Mouse (Mus musculus): ENCODE results near the gene Fam107b.
"Not testable (repeated sequence)": the region's sequence is repeated elsewhere in the genome, so short reads cannot be mapped to it uniquely, and the experiment has no call there.

Fam107b gene

GRCm38 (mm10) chr2:3659300-3659910 lies 89.1 kb downstream of the Fam107b start:
- no peak for DNase-seq

- no peak for DNase-seq
Observed at GRCm38 (mm10) chr2:3664086-3664485, 93.8 kb downstream of the Fam107b start.

- peak; percentile 16 for DNase-seq
Observed at GRCm38 (mm10) chr2:3668682-3669081, 98.4 kb downstream of the Fam107b start.

GRCm38 (mm10) chr2:3669646-3670045 lies 99.4 kb downstream of the Fam107b start:
- DNase-seq: no peak

GRCm38 (mm10) chr2:3672654-3673367 lies 102.5 kb downstream of the Fam107b start:
- no peak for DNase-seq

- DNase-seq: no peak
Observed at GRCm38 (mm10) chr2:3675481-3675880, 105.2 kb downstream of the Fam107b start.

GRCm38 (mm10) chr2:3682699-3683098 lies 112.4 kb downstream of the Fam107b start:
- DNase-seq: no peak

- DNase-seq: no peak
Observed at GRCm38 (mm10) chr2:3683343-3683742, 113.1 kb downstream of the Fam107b start.

- no peak for DNase-seq
Observed at GRCm38 (mm10) chr2:3683751-3684229, 113.5 kb downstream of the Fam107b start.

GRCm38 (mm10) chr2:3690221-3690620 lies 119.9 kb downstream of the Fam107b start:
- no peak for DNase-seq

GRCm38 (mm10) chr2:3692833-3693232 lies 122.5 kb downstream of the Fam107b start:
- DNase-seq: no peak

- DNase-seq: no peak
Observed at GRCm38 (mm10) chr2:3695900-3696299, 125.6 kb downstream of the Fam107b start.

GRCm38 (mm10) chr2:3700368-3700767 lies 130.1 kb downstream of the Fam107b start:
- no peak for DNase-seq

- no peak for DNase-seq
Observed at GRCm38 (mm10) chr2:3702640-3703190, 132.4 kb downstream of the Fam107b start.

GRCm38 (mm10) chr2:3703806-3704205 lies 133.5 kb downstream of the Fam107b start:
- no peak for DNase-seq

GRCm38 (mm10) chr2:3704311-3705162 lies 134.2 kb downstream of the Fam107b start:
- no peak for DNase-seq

GRCm38 (mm10) chr2:3705283-3705682 lies 135.0 kb downstream of the Fam107b start:
- DNase-seq: not testable (repeated sequence)

- no peak for DNase-seq
Observed at GRCm38 (mm10) chr2:3707236-3707635, 136.9 kb downstream of the Fam107b start.

- no peak for DNase-seq
Observed at GRCm38 (mm10) chr2:3708621-3709020, 138.3 kb downstream of the Fam107b start.

- DNase-seq: no peak
Observed at GRCm38 (mm10) chr2:3709882-3710281, 139.6 kb downstream of the Fam107b start.

- DNase-seq: no peak
Observed at GRCm38 (mm10) chr2:3710521-3710920, 140.2 kb downstream of the Fam107b start.

- DNase-seq: no peak
Observed at GRCm38 (mm10) chr2:3712369-3713042, 142.2 kb downstream of the Fam107b start.
